Mouse (Mus musculus) left cerebral cortex, postnatal 25 days (tissue): Measurements from ENCODE around the gene Unc13d. TPM values are rescaled to one million over a fixed set of nuclear protein-coding genes. Genes with fewer than 3 reads are reported as not detected.
"Not testable (repeated sequence)": the region's sequence is repeated elsewhere in the genome, so short reads cannot be mapped to it uniquely, and the experiment has no call there.

Experiments used
- DNase-seq, 2 experiments: peaks; one replicate each; pipeline ENCODE4 v3.0.0; 2022; ENCODE audit warnings: low spot score in 2 of 2, mixed read lengths in 1 of 2
- intact Hi-C: fragments of 180-260 bp; cut with DNase I; formaldehyde crosslinking; loops from one replicate; pipeline ENCODE4 v1.15.1; 2025
- total RNA-seq, 2 experiments: library from RNA; stranded (reverse); gene quantifications; 2 replicates each; pipeline ENCODE4 v1.2.3; 2021

Unc13d gene
- total RNA-seq, result 1 to 10 TPM in 1 of 2 experiments, under 1 TPM in 1; 0.82 to 1.0 TPM

- DNase-seq, result no peak
- intact Hi-C loops, result loop anchor here (2.0 kb wide), 1 partner anchor 15 kb away; no protein-coding TSS in a partner anchor
These were observed at the start of gene Unc13d for GRCm38 (mm10) chr11:116077446-116078204. Gene Unc13d, minus strand, starts transcription at chr11:116077961.

GRCm38 (mm10) chr11:116126261-116126660, 48.5 kb upstream of the Unc13d start:
- intact Hi-C loops, result loop anchor here (2.0 kb wide), 1 partner anchor 15 kb away; no protein-coding TSS in a partner anchor

GRCm38 (mm10) chr11:116121731-116122245, 44.0 kb upstream of the Unc13d start:
- intact Hi-C loops, result not testable (repeated sequence)

More at GRCm38 (mm10) chr11:116126261-116126660, 48.5 kb upstream of the Unc13d start:
- no peak for DNase-seq

GRCm38 (mm10) chr11:116117819-116118218, 40.1 kb upstream of the Unc13d start:
- intact Hi-C loops, result no loop called here
- DNase-seq, result no peak

More at GRCm38 (mm10) chr11:116121731-116122245, 44.0 kb upstream of the Unc13d start:
- not testable (repeated sequence) for DNase-seq

- intact Hi-C loops, result no loop called here
- DNase-seq, result no peak
These were observed 39.5 kb upstream of the Unc13d start for GRCm38 (mm10) chr11:116117241-116117640.

GRCm38 (mm10) chr11:116111611-116112203, 33.9 kb upstream of the Unc13d start:
- intact Hi-C loops, result loop anchor here (2.0 kb wide), 1 partner anchor 15 kb away; the partner anchor contains the start of gene Trim47
- DNase-seq, result no peak

- intact Hi-C loops, result loop anchor here (2.0 kb wide), 1 partner anchor 16 kb away; the partner anchor contains the start of gene Trim47
- DNase-seq, result no peak
These were observed 33.3 kb upstream of the Unc13d start for GRCm38 (mm10) chr11:116111067-116111466.

- intact Hi-C loops, result loop anchor here (2.0 kb wide), 1 partner anchor 16 kb away; the partner anchor contains the start of gene Trim47
- no peak for DNase-seq
These were observed 32.8 kb upstream of the Unc13d start for GRCm38 (mm10) chr11:116110540-116110939.

GRCm38 (mm10) chr11:116110131-116110530, 32.4 kb upstream of the Unc13d start:
- intact Hi-C loops, result loop anchor here (2.0 kb wide), 1 partner anchor 17 kb away; the partner anchor contains the start of gene Trim47
- no peak for DNase-seq

GRCm38 (mm10) chr11:116109441-116110081, 31.8 kb upstream of the Unc13d start:
- no peak for DNase-seq
- intact Hi-C loops, result loop anchor here (2.0 to 10.0 kb wide), 3 partner anchors 17 to 345 kb away; partner anchors contain the start of genes Recql5, Sap30bp and Trim47

GRCm38 (mm10) chr11:116108464-116109137, 30.8 kb upstream of the Unc13d start:
- intact Hi-C loops, result loop anchor here (10.0 kb wide), 2 partner anchors 174 to 346 kb away; partner anchors contain the start of genes Recql5 and Sap30bp
- DNase-seq, result peak in 1 of 2 experiments; percentile 48

- intact Hi-C loops, result loop anchor here (10.0 kb wide), 2 partner anchors 173 to 347 kb away; partner anchors contain the start of genes Recql5 and Sap30bp
- no peak for DNase-seq
These were observed 30.1 kb upstream of the Unc13d start for GRCm38 (mm10) chr11:116107777-116108285.

- intact Hi-C loops, result loop anchor here (10.0 kb wide), 2 partner anchors 172 to 348 kb away; partner anchors contain the start of genes Recql5 and Sap30bp
- DNase-seq, result no peak
These were observed 29.4 kb upstream of the Unc13d start for GRCm38 (mm10) chr11:116106963-116107776.

GRCm38 (mm10) chr11:116106154-116106962, 28.6 kb upstream of the Unc13d start:
- intact Hi-C loops, result loop anchor here (10.0 kb wide), 2 partner anchors 172 to 348 kb away; partner anchors contain the start of genes Recql5 and Sap30bp
- DNase-seq, result no peak

GRCm38 (mm10) chr11:116105065-116105464, 27.3 kb upstream of the Unc13d start:
- intact Hi-C loops, result loop anchor here (10.0 kb wide), 2 partner anchors 170 to 350 kb away; partner anchors contain the start of genes Recql5 and Sap30bp
- DNase-seq, result no peak

GRCm38 (mm10) chr11:116104006-116104646, 26.4 kb upstream of the Unc13d start:
- no peak for DNase-seq

More at GRCm38 (mm10) chr11:116104006-116104646, 26.4 kb upstream of the Unc13d start:
- intact Hi-C loops, result loop anchor here (10.0 kb wide), 2 partner anchors 169 to 351 kb away; partner anchors contain the start of genes Recql5 and Sap30bp
